Mouse (Mus musculus) thymus, adult 2 months (tissue): ENCODE results near the gene Serinc3. TPM values are rescaled to one million over a fixed set of nuclear protein-coding genes. Genes with fewer than 3 reads are reported as not detected.

Experiments
- DNase-seq: peaks from one replicate; pipeline ENCODE4 v3.0.0; 2021
- H3K27ac ChIP-seq: fragments of 200-500 bp; 2 replicates; pipeline ENCODE4 v1.5.1; 2012; ENCODE audit warnings: low read length, control low read depth; ENCODE audit not compliant: control insufficient read depth, insufficient read depth
- H3K27me3 ChIP-seq: fragments of 200-500 bp; 2 replicates; pipeline ENCODE4 v1.6.1; 2012; ENCODE audit warnings: mild to moderate bottlenecking, low read length, moderate library complexity, mixed read lengths; ENCODE audit not compliant: control insufficient read depth, insufficient read depth
- H3K36me3 ChIP-seq: fragments of 200-500 bp; 2 replicates; pipeline ENCODE4 v1.6.1; 2012; ENCODE audit warnings: mild to moderate bottlenecking, low read length, moderate library complexity; ENCODE audit not compliant: control insufficient read depth, insufficient read depth
- H3K4me1 ChIP-seq: fragments of 200-500 bp; replicated peaks from 2 replicates; pipeline ENCODE4 v1.6.1; 2012; ENCODE audit warnings: low read length; ENCODE audit not compliant: control insufficient read depth, insufficient read depth
- H3K4me3 ChIP-seq: fragments of 200-500 bp; 2 replicates; pipeline ENCODE4 v1.5.1; 2012; ENCODE audit warnings: mild to moderate bottlenecking, low read length, control low read depth, moderate library complexity; ENCODE audit not compliant: control insufficient read depth, insufficient read depth
- CTCF ChIP-seq: fragments of 200-500 bp; IDR thresholded peaks from 2 replicates; pipeline ENCODE4 v1.5.1; 2012; ENCODE audit warnings: mild to moderate bottlenecking, control low read depth, low read length, moderate library complexity, borderline replicate concordance; ENCODE audit not compliant: control insufficient read depth, poor library complexity, insufficient read depth; ENCODE audit errors: extremely low read depth
- POLR2A ChIP-seq: fragments of 200-500 bp; IDR thresholded peaks from 2 replicates; pipeline ENCODE4 v1.6.1; 2012; ENCODE audit warnings: mild to moderate bottlenecking, low read length, control low read depth, moderate library complexity; ENCODE audit not compliant: control insufficient read depth, poor library complexity, insufficient read depth; ENCODE audit errors: extremely low read depth
- WGBS: fragments of 180-500 bp; shearing (Covaris S2); methylation state at CpG from one replicate; pipeline ENCODE4 v1.1.7; 2018; 5-methylcytosine and 5-hydroxymethylcytosine counted together
- polyA plus RNA-seq: library from polyadenylated mRNA; depleted of rRNA; stranded (reverse); fragments of >200 nt; gene quantifications from 2 replicates; pipeline ENCODE4 v1.2.3, GENCODE M21; 2012

Serinc3 gene
- polyA plus RNA-seq, 1 experiment = 279 TPM

DNA sequence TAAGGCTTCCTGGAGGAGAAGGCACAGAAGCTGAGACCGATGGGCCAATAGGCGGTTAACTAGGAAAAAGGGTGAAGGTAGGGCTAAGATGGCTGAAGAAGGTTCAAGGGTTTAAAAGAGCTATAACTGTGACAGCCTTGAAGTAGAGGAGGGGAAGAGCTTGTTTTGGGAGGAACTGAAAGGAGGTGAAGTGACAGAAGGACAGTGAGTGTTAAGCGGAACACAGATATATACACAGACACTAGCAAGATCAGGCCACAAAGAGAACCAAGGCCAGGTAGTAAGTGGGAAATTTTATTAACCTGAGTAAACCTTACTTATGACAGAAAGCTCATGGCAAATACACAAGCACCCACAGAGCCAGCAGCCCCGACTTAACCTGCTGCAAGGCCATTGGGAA lies 31.4 kb upstream of the Serinc3 start:
- TF ChIP-seq POLR2A (no peak), CTCF (no peak)
- H3K4me1 ChIP-seq = peaks cover 2% of the 10 kb centered on the region; the same call in 1 of the 2 replicates
- H3K27me3 ChIP-seq = no peaks in the 10 kb centered on the region
- no peaks in the 10 kb centered on the region for H3K36me3 ChIP-seq
- no peak overlapping the region for H3K27ac ChIP-seq
- WGBS = 88% methylated on average over 4 of the region's 4 CpGs
- DNase-seq = no peak
- no peak overlapping the region for H3K4me3 ChIP-seq

DNA sequence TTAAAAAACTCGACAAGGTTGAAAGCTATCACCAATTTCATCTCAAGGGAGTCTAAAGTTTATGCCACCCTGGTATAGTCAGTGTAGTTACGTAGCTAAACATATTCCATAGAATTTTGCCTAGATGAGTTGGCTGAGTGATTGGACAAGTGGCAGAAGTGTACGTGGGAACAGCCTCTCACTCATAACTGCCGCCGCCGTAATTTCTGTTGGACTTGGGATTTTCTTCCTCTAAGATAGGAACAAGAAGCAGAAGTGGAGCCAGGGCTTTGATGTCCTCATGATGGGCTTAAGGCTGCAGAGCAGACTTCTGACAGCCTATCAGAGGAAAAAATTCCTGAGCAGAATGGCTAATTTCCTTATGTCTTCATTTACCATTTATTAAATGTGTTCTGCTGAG lies 30.7 kb upstream of the Serinc3 start:
- H3K36me3 ChIP-seq = no peaks in the 10 kb centered on the region
- no peaks in the 10 kb centered on the region for H3K27me3 ChIP-seq
- DNase-seq = no peak
- WGBS = 95% methylated on average over 6 of the region's 6 CpGs
- no peak overlapping the region for H3K4me3 ChIP-seq
- H3K4me1 ChIP-seq = peaks cover 2% of the 10 kb centered on the region; the same call in 1 of the 2 replicates
- TF ChIP-seq POLR2A (no peak), CTCF (no peak)
- no peak overlapping the region for H3K27ac ChIP-seq

DNA sequence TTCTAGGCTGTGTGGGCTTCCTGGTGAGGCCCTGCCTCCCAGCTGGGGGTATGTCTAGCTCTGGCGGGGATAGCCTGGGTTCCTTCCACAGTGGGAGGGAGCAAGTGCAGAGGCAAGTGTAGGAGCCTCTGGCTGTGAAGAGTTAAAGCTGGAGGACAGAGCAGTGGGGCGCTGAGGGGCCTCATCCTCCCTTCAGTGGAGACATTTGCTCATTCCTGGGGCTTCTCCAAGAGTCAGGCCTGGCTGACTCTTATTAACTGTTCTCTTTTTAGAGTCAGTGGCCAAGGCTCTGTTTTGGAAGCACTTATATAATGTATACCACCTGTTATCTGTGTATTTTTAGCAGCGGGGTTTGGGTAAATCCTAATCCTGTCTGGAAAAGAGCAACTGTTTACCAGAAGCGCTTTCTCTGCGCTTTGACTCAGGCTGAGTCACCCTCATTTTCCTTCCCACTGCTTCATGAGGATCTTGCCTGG lies 30.3 kb upstream of the Serinc3 start:
- peaks cover 2% of the 10 kb centered on the region; the same call in 1 of the 2 replicates for H3K4me1 ChIP-seq
- no peaks in the 10 kb centered on the region for H3K27me3 ChIP-seq
- no peak for TF ChIP-seq POLR2A
- no peak for TF ChIP-seq CTCF
- WGBS = 88% methylated on average over 5 of the region's 5 CpGs
- H3K27ac ChIP-seq = no peak overlapping the region
- no peaks in the 10 kb centered on the region for H3K36me3 ChIP-seq
- H3K4me3 ChIP-seq = no peak overlapping the region
- no peak for DNase-seq

DNA sequence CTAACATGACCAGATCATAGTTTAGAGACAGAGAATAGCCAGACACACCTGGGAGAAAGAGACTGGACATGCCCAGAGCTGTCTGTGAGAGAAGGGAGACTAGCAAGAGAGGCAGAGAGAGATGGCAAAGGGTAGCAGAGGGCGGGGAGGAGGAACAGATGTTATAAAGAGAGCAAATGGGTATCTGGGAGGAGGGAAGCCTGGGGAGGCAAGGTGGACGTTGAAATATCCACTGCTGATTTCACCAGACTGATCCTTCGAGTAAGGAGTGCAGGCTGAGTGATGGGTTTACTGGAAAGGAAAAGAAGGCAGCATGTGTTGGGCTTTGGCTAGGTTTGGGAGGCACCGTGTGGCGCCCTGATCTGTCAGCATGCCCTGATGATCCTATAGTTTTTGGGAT lies 29.5 kb upstream of the Serinc3 start:
- H3K27me3 ChIP-seq = no peaks in the 10 kb centered on the region
- no peak for DNase-seq
- peaks cover 2% of the 10 kb centered on the region; the same call in 1 of the 2 replicates for H3K4me1 ChIP-seq
- TF ChIP-seq CTCF = no peak
- TF ChIP-seq POLR2A = no peak
- no peaks in the 10 kb centered on the region for H3K36me3 ChIP-seq
- H3K27ac ChIP-seq = no peak overlapping the region
- WGBS = 93% methylated on average over 5 of the region's 5 CpGs
- no peak overlapping the region for H3K4me3 ChIP-seq

DNA sequence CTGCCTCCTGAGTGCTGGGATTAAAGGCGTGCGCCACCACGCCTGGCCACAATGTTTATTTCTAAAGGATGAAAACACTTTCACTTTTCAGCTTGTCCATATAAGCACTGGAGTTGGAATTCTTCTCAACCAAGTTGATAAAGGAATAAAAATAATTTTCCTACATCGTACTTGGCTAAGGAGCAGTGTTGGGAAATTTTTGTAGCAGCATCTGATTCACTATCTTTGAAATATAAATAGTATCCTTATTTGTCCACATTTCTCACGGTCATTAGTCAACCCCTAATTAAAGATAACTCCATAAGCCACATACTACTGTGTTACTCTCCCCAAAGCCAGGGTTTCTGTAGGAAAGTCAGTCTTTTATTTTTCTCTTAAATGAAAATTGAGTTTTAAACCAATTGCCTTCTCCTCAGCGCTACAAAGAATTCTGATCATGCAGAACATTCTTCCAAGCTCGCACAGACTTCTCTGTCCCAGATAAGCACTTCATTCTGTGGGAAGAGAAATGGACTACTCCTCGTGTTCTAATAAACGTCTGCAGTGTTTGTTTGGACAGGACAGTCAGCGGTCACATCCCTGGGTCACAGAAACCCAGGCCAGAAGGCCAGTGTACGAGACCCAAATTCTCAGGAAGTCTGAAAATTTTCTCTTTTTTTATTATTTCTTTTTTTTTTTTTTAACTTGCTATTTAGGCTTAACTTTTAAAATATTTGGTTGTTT lies 26.1 kb upstream of the Serinc3 start:
- no peak for DNase-seq
- WGBS = 94% methylated on average over 11 of the region's 11 CpGs
- H3K27ac ChIP-seq = no peak overlapping the region
- no peaks in the 10 kb centered on the region for H3K36me3 ChIP-seq
- H3K4me3 ChIP-seq = no peak overlapping the region
- peaks cover 5% of the 10 kb centered on the region for H3K4me1 ChIP-seq
- no peaks in the 10 kb centered on the region for H3K27me3 ChIP-seq
- TF ChIP-seq CTCF (no peak), POLR2A (no peak)

- no peak for DNase-seq
- Histone ChIP-seq H3K36me3 (no peaks in the 10 kb centered on the region), H3K27ac (no peak overlapping the region), H3K27me3 (no peaks in the 10 kb centered on the region), H3K4me1 (peaks cover 3% of the 10 kb centered on the region), H3K4me3 (no peak overlapping the region)
- TF ChIP-seq POLR2A = no peak
- TF ChIP-seq CTCF = no peak
- WGBS = 46% methylated on average over 1 of the region's 1 CpGs
Measured at GRCm38 (mm10) chr2:163667045-163667444, 22.1 kb upstream of the Serinc3 start.
